Mouse (Mus musculus): ENCODE results near the gene Mmd2.

The Mmd2 gene

GRCm38 (mm10) chr5:142547066-142547465, 61.5 kb downstream of the Mmd2 start:
- in situ Hi-C loops (cut with MboI, MseI), result no loop called here

- in situ Hi-C loops (cut with MboI, MseI), result no loop called here
These were observed 62.3 kb downstream of the Mmd2 start for GRCm38 (mm10) chr5:142546344-142546743.

GRCm38 (mm10) chr5:142545014-142545795, 63.4 kb downstream of the Mmd2 start:
- in situ Hi-C loops (cut with MboI, MseI), result no loop called here

- in situ Hi-C loops (cut with MboI, MseI), result no loop called here
These were observed 71.3 kb downstream of the Mmd2 start for GRCm38 (mm10) chr5:142537286-142537685.

GRCm38 (mm10) chr5:142535388-142535787, 73.2 kb downstream of the Mmd2 start:
- in situ Hi-C loops (cut with MboI, MseI), result no loop called here

- in situ Hi-C loops (cut with MboI, MseI), result no loop called here
These were observed 78.7 kb downstream of the Mmd2 start, which contains the start of gene Papolb for GRCm38 (mm10) chr5:142529915-142530314. Gene Papolb (minus strand): TSS chr5:142530076.

- in situ Hi-C loops (cut with MboI, MseI), result no loop called here
These were observed 83.7 kb downstream of the Mmd2 start for GRCm38 (mm10) chr5:142524711-142525464.

GRCm38 (mm10) chr5:142521195-142521866, 87.3 kb downstream of the Mmd2 start:
- in situ Hi-C loops (cut with MboI, MseI), result no loop called here

GRCm38 (mm10) chr5:142520360-142520759, 88.2 kb downstream of the Mmd2 start:
- in situ Hi-C loops (cut with MboI, MseI), result no loop called here

- in situ Hi-C loops (cut with MboI, MseI), result no loop called here
These were observed 89.6 kb downstream of the Mmd2 start for GRCm38 (mm10) chr5:142518973-142519372.
